Comparison of ENCODE assay signal across 25 mouse cellular contexts in the genomic region with DNA sequence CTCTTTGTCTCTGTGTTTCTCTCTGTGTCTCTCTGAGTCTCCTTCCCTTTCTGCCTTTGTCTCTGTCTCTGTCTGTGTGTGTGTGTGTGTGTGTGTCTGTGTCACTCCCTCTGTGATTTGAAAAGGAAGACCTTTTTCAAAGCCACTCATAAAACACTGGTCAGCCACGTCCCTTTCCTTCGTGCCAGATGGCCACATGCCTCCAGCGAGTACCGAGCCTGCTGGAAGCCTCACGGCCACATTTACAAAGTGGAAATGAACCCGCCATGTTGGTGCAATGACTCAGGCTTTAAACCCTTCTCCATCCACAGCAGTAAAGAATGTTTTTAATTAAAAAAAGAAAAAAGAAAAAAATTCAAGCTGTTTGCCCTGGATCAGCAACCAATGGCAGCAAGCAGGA. TPM values are rescaled to one million over a fixed set of nuclear protein-coding genes. Genes with fewer than 3 reads are reported as not detected.
DNase-seq lines count a peak whose midpoint lies in the region; ATAC-seq and TF ChIP-seq lines count a peak whose summit lies in the region.
"Had no signal": no experiment of that assay in that cellular context is flagged by ENCODE, and none has a peak within 500 bp of the region (broad histone marks: within the 10 kb centered on the region; RNA-seq: fewer than 3 reads in every experiment).

No protein-coding gene starts in this region.

- H3K4me3 ChIP-seq in hindbrain, postnatal 0 days (ENCODE audit: low read length): no peak overlapping the region
- H3K4me3 ChIP-seq in hindbrain, embryonic 12.5 days: no peak overlapping the region
- H3K4me3 ChIP-seq: embryonic facial prominence, embryonic 10.5 days; embryonic facial prominence, embryonic 13.5 days; erythroblast, embryonic 14.5 days; forebrain, embryonic 12.5 days; forebrain, embryonic 15.5 days; heart, adult 2 months; heart, embryonic 10.5 days; heart, embryonic 13.5 days had no signal

- H3K4me1 ChIP-seq in hindbrain, postnatal 0 days (ENCODE audit: insufficient read depth, low read length): peaks cover 21% of the 10 kb centered on the region
- peaks cover 61% of the 10 kb centered on the region for H3K4me1 ChIP-seq in hindbrain, embryonic 12.5 days
- H3K4me1 ChIP-seq: embryonic facial prominence, embryonic 13.5 days; heart, embryonic 13.5 days had no signal

- 37% methylated on average over 6 of the region's 6 CpGs for WGBS in hindbrain, postnatal 0 days
- WGBS in hindbrain, embryonic 12.5 days: 57% methylated on average over 6 of the region's 6 CpGs

- H3K27ac ChIP-seq in hindbrain, postnatal 0 days: no peak overlapping the region
- no peak overlapping the region for H3K27ac ChIP-seq in hindbrain, embryonic 12.5 days
- H3K27ac ChIP-seq: embryonic facial prominence, embryonic 10.5 days; embryonic facial prominence, embryonic 13.5 days; forebrain, embryonic 12.5 days; forebrain, embryonic 15.5 days; heart, adult 2 months; heart, embryonic 10.5 days; heart, embryonic 13.5 days had no signal

- intact Hi-C loops in left cerebral cortex, postnatal 4 days (cut with DNase I): no loop called here

- TF ChIP-seq CTCF in hindbrain, postnatal 0 days (IDR thresholded peaks at IDR 0.05; ENCODE audit: low read depth): no peak

- H3K9me3 ChIP-seq in hindbrain, postnatal 0 days (ENCODE audit: low read length): no peaks in the 10 kb centered on the region
- H3K9me3 ChIP-seq in hindbrain, embryonic 12.5 days (replicated peaks): no peaks in the 10 kb centered on the region
- H3K9me3 ChIP-seq: embryonic facial prominence, embryonic 10.5 days; embryonic facial prominence, embryonic 13.5 days; forebrain, embryonic 12.5 days; forebrain, embryonic 15.5 days; heart, embryonic 10.5 days; heart, embryonic 13.5 days had no signal

- H3K27me3 ChIP-seq in hindbrain, postnatal 0 days (ENCODE audit: insufficient read depth, low read length): no peaks in the 10 kb centered on the region
- H3K27me3 ChIP-seq in hindbrain, embryonic 12.5 days: 0 out of 2 replicates have a peak, but pooled peaks cover 4% of the 10 kb centered on the region
- H3K27me3 ChIP-seq: forebrain, embryonic 15.5 days had no signal

- ATAC-seq in hindbrain, postnatal 0 days: no peak
- no peak for ATAC-seq in hindbrain, embryonic 12.5 days (ENCODE audit: low FRiP score)
- ATAC-seq: CD4-positive, CD25-positive, alpha-beta regulatory T cell, adult 4 months; forebrain, embryonic 15.5 days; intestine, postnatal 0 days had no signal

- no peak overlapping the region for H3K4me2 ChIP-seq in hindbrain, postnatal 0 days (ENCODE audit: low read depth, low read length)
- no peak overlapping the region for H3K4me2 ChIP-seq in hindbrain, embryonic 12.5 days (replicated peaks)
- H3K4me2 ChIP-seq: embryonic facial prominence, embryonic 13.5 days; forebrain, embryonic 12.5 days; forebrain, embryonic 15.5 days; heart, embryonic 13.5 days had no signal

- no peak overlapping the region for H3K9ac ChIP-seq in hindbrain, postnatal 0 days (replicated peaks; ENCODE audit: low read length)
- H3K9ac ChIP-seq in hindbrain, embryonic 12.5 days: no peak overlapping the region
- H3K9ac ChIP-seq: embryonic facial prominence, embryonic 13.5 days; forebrain, embryonic 12.5 days; forebrain, embryonic 15.5 days; heart, embryonic 13.5 days had no signal

- DNase-seq in cerebellum, postnatal 25 days: peak; percentile 46 to 65
- no peak for DNase-seq in cerebellum, postnatal 4 days (ENCODE audit: low spot score in 2 of 2)
- DNase-seq in hindbrain, postnatal 0 days (ENCODE audit: low spot score): peak; percentile 41
- peak; percentile 5 for DNase-seq in NIH3T3 (ENCODE audit: low read depth)
- DNase-seq in brain, adult 2 months (ENCODE audit: low read depth, low spot score): peak; percentile 44
- DNase-seq in frontal cortex, postnatal 10 days (ENCODE audit: low spot score in 2 of 2): no peak
- DNase-seq in left cerebral cortex, postnatal 4 days: no peak
- DNase-seq: adrenal gland, postnatal 10 days; adrenal gland, postnatal 36 days; cerebellum, adult 9-11 months; gastrocnemius, postnatal 10 days; gastrocnemius, postnatal 36 days; heart, adult 2 months; heart, postnatal 14 days; kidney, adult 2 months had no signal

- H3K36me3 ChIP-seq in hindbrain, postnatal 0 days (ENCODE audit: insufficient read depth, low read length): no peaks in the 10 kb centered on the region
- H3K36me3 ChIP-seq in hindbrain, embryonic 12.5 days: no peaks in the 10 kb centered on the region
- H3K36me3 ChIP-seq: embryonic facial prominence, embryonic 10.5 days; embryonic facial prominence, embryonic 13.5 days; forebrain, embryonic 12.5 days; forebrain, embryonic 15.5 days; heart, embryonic 10.5 days; heart, embryonic 13.5 days had no signal

RNA-seq across cellular contexts. Expression of gene Ubiad1, which starts 48.7 kb away (rescaled TPM):
- 22.2 and 25.8 TPM in 2 replicates for total RNA-seq in hindbrain, postnatal 0 days (2014; rRNA removed)
- 12.8 and 13.1 TPM in 2 replicates for polyA plus RNA-seq in hindbrain, postnatal 0 days (2015; fragmentation: Nextera tagmentation; extraction: Ambion mirVana)
- 20.4 and 22.2 TPM in 2 replicates for polyA plus RNA-seq in hindbrain, embryonic 12.5 days (2016; fragmentation: Nextera tagmentation; extraction: Ambion mirVana)
- 1 to 10 TPM; 8.5 to 8.6 TPM for total RNA-seq in left cerebral cortex, postnatal 4 days (2021)

RNA-seq across cellular contexts. Expression of gene Mtor, which starts 52.5 kb away (rescaled TPM):
- total RNA-seq in hindbrain, postnatal 0 days (2014; rRNA removed): 56.0 and 58.2 TPM in 2 replicates
- 29.2 and 29.9 TPM in 2 replicates for polyA plus RNA-seq in hindbrain, postnatal 0 days (2015; fragmentation: Nextera tagmentation; extraction: Ambion mirVana)
- 30.2 and 31.9 TPM in 2 replicates for polyA plus RNA-seq in hindbrain, embryonic 12.5 days (2016; fragmentation: Nextera tagmentation; extraction: Ambion mirVana)
- total RNA-seq in left cerebral cortex, postnatal 4 days (2021): 10 to 100 TPM; 78.8 to 79.3 TPM

Comparison
In these comparisons a context has a peak if more than half of its experiments do, and no peak if none do; other contexts are left out.
1. DNase-seq: peak in cerebellum, postnatal 25 days (2 of 2), hindbrain, postnatal 0 days (single experiment), NIH3T3 (single experiment) and brain, adult 2 months (single experiment); none in cerebellum, postnatal 4 days (0 of 2), frontal cortex, postnatal 10 days (0 of 2) and left cerebral cortex, postnatal 4 days (single experiment).